Mouse (Mus musculus): ENCODE measurements around the gene Ano6. TPM values are rescaled to one million over a fixed set of nuclear protein-coding genes. Genes with fewer than 3 reads are reported as not detected.
A peak's percentile ranks its signal among the peaks of the same experiment; 100 is the strongest.

Gene Ano6
- polyA plus RNA-seq (2015; fragmentation: Nextera tagmentation; extraction: Ambion mirVana), result 21.4 and 22.9 TPM in 2 replicates

DNA sequence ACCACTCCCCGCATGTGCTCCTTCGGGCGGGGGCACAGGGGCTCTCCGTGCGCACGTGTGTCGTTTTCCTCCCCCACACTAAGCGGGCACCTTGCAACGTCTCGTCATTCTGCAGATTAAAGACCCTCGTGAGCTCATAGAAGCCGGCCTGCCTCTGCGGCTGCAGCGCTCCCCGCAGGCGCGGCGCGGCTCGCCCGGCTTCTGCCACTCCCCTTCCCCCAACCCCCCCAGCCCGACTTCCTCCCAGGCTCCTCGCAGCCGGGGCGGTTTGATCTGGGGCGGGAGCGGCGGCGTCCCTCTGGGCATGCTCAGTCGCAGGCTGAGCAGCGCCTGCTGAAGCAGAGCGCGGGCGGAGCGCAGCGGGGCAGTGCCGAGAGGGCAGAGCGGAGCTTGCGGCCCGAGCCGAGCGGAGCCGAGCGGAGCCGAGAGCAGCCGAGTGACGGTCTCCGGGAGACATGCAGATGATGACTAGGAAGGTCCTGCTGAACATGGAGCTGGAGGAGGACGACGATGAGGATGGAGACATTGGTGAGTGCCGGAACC lies at the start of gene Ano6:
Gene Ano6 (plus strand): TSS at position 315 of the 543 bp plus-strand sequence.
- H3K4me2 ChIP-seq, result peak within 1 kb of the TSS; percentile 62
- ATAC-seq, result peak; percentile 98
- under 1% methylated on average over 51 of the region's 51 CpGs for WGBS
- H3K27me3 ChIP-seq, result no peaks in the 10 kb centered on the region; the same call in 1 of the 2 replicates
- H3K9me3 ChIP-seq (replicated peaks), result no peaks in the 10 kb centered on the region
- peak within 1 kb of the TSS; percentile 91 for H3K9ac ChIP-seq
- H3K4me3 ChIP-seq, result peak within 1 kb of the TSS; percentile 81
- H3K36me3 ChIP-seq (ENCODE audit: poor library complexity, severe bottlenecking), result no peaks in the 10 kb centered on the region
- H3K4me1 ChIP-seq, result peaks cover 40% of the 10 kb centered on the region
- H3K27ac ChIP-seq, result peak within 1 kb of the TSS; percentile 70

DNA sequence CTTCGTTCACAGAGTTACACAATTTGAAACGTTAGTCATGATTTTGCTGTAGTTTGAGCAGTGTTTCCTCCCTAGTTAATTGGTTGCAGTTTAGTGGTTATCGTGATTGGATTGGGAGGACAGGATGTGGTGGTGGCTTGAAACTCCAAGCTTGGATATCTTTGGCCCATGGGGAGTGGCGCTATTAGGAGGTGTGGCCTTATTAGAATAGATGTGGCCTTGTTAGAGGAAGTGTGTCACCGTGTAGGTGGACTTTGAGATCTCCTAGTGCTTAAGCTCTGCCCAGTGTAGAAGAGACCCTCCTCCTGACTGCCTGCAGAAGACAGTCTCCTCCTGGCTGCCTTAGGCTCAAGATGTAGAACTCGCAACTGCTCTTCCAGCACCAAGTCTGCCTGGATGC lies 47.7 kb upstream of the Ano6 start:
- WGBS, result 92% methylated on average over 6 of the region's 6 CpGs
- H3K36me3 ChIP-seq (ENCODE audit: poor library complexity, severe bottlenecking), result no peaks in the 10 kb centered on the region
- H3K9ac ChIP-seq, result no peak overlapping the region
- H3K9me3 ChIP-seq (replicated peaks), result no peaks in the 10 kb centered on the region
- H3K27me3 ChIP-seq, result no peaks in the 10 kb centered on the region
- peaks cover 5% of the 10 kb centered on the region; the same call in 1 of the 2 replicates for H3K4me1 ChIP-seq
- H3K4me2 ChIP-seq, result no peak overlapping the region
- H3K27ac ChIP-seq, result no peak overlapping the region
- ATAC-seq, result no peak
- no peak overlapping the region for H3K4me3 ChIP-seq

- Histone ChIP-seq H3K27ac (no peak overlapping the region), H3K4me3 (no peak overlapping the region), H3K27me3 (no peaks in the 10 kb centered on the region), H3K4me2 (no peak overlapping the region), H3K36me3 (ENCODE audit: poor library complexity, severe bottlenecking) (no peaks in the 10 kb centered on the region), H3K9ac (no peak overlapping the region), H3K4me1 (peaks cover 5% of the 10 kb centered on the region; the same call in 1 of the 2 replicates), H3K9me3 (replicated peaks) (no peaks in the 10 kb centered on the region)
- WGBS, result 71% methylated on average over 2 of the region's 2 CpGs
- ATAC-seq, result no peak
Observed at GRCm38 (mm10) chr15:95743856-95744255, 46.8 kb upstream of the Ano6 start.

GRCm38 (mm10) chr15:95745346-95746106 lies 45.1 kb upstream of the Ano6 start:
- WGBS, result 45% methylated on average over 11 of the region's 11 CpGs
- peaks cover 5% of the 10 kb centered on the region; the same call in 1 of the 2 replicates for H3K4me1 ChIP-seq
- no peak overlapping the region for H3K9ac ChIP-seq
- no peaks in the 10 kb centered on the region for H3K36me3 ChIP-seq (ENCODE audit: poor library complexity, severe bottlenecking)
- no peaks in the 10 kb centered on the region for H3K9me3 ChIP-seq (replicated peaks)
- 0 out of 2 replicates have a peak, but pooled peaks have one; percentile 38 for ATAC-seq
- H3K27me3 ChIP-seq, result no peaks in the 10 kb centered on the region
- H3K4me2 ChIP-seq, result no peak overlapping the region
- no peak overlapping the region for H3K27ac ChIP-seq
- H3K4me3 ChIP-seq, result no peak overlapping the region

- 84% methylated on average over 5 of the region's 5 CpGs for WGBS
- H3K36me3 ChIP-seq (ENCODE audit: poor library complexity, severe bottlenecking), result no peaks in the 10 kb centered on the region
- no peak overlapping the region for H3K9ac ChIP-seq
- no peaks in the 10 kb centered on the region for H3K9me3 ChIP-seq (replicated peaks)
- no peaks in the 10 kb centered on the region for H3K27me3 ChIP-seq
- H3K4me1 ChIP-seq, result peaks cover 5% of the 10 kb centered on the region; the same call in 1 of the 2 replicates
- H3K27ac ChIP-seq, result no peak overlapping the region
- no peak for ATAC-seq
- H3K4me2 ChIP-seq, result no peak overlapping the region
- no peak overlapping the region for H3K4me3 ChIP-seq
Observed at GRCm38 (mm10) chr15:95746513-95746912, 44.1 kb upstream of the Ano6 start.

DNA sequence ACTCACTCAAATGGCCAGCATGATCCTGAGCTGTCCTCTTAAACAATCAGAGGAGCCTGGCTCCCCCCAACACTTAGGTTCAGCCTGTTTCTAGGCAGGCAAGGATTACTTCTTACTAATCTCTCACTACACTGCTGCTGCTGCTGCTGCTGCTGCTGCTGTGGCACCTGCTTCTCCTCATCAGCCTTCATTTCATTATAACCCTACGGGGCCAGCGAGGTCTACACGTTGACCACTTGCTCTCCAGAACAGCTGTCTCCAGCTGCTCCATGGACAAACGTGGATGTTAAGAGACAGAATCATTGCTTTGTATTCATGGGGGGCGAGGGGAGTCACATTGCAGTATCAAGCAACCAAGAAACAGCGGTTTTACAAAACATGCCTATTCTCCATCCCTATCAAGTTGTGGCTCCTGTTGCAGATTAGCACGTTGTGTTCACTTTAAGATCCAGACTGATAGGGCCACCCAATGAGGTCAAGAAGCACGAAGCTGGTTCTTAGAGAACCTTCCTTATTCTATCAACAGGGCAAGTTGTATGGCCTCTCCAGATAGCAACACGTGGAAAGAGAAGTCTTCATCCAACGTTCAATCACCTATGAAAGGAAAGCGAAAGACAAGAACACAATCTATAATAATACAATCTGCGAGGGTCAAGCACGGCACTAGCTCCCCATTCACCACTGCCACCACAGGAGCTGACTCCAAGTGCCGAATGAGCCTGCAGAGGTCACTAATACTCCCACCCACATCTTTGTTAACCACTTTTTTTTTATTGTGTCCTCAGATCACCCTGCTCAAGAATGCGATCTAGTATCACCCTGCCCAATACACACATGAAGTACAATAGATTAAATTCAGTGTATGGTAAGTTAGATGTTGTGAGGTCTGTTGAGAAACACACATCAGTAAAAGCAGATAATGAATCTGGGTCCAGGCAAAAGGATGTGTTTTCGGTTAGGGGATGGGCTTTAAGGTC lies 43.4 kb upstream of the Ano6 start:
- Histone ChIP-seq H3K4me2 (no peak overlapping the region), H3K27ac (no peak overlapping the region), H3K36me3 (ENCODE audit: poor library complexity, severe bottlenecking) (no peaks in the 10 kb centered on the region), H3K4me3 (no peak overlapping the region), H3K9me3 (replicated peaks) (no peaks in the 10 kb centered on the region), H3K9ac (no peak overlapping the region), H3K27me3 (no peaks in the 10 kb centered on the region), H3K4me1 (peaks cover 5% of the 10 kb centered on the region; the same call in 1 of the 2 replicates)
- ATAC-seq, result no peak
- 88% methylated on average over 16 of the region's 16 CpGs for WGBS

- H3K9ac ChIP-seq, result no peak overlapping the region
- no peak for ATAC-seq
- H3K27ac ChIP-seq, result no peak overlapping the region
- no peaks in the 10 kb centered on the region for H3K27me3 ChIP-seq
- WGBS, result 92% methylated on average over 5 of the region's 5 CpGs
- peaks cover 5% of the 10 kb centered on the region; the same call in 1 of the 2 replicates for H3K4me1 ChIP-seq
- H3K36me3 ChIP-seq (ENCODE audit: poor library complexity, severe bottlenecking), result no peaks in the 10 kb centered on the region
- H3K4me3 ChIP-seq, result no peak overlapping the region
- no peak overlapping the region for H3K4me2 ChIP-seq
- H3K9me3 ChIP-seq (replicated peaks), result no peaks in the 10 kb centered on the region
Observed at GRCm38 (mm10) chr15:95749216-95749615, 41.4 kb upstream of the Ano6 start.

GRCm38 (mm10) chr15:95750038-95750437 lies 40.6 kb upstream of the Ano6 start:
- 93% methylated on average over 21 of the region's 21 CpGs for WGBS
- no peaks in the 10 kb centered on the region for H3K36me3 ChIP-seq (ENCODE audit: poor library complexity, severe bottlenecking)
- H3K27me3 ChIP-seq, result no peaks in the 10 kb centered on the region
- ATAC-seq, result no peak
- no peak overlapping the region for H3K27ac ChIP-seq
- no peak overlapping the region for H3K9ac ChIP-seq
- no peak overlapping the region for H3K4me2 ChIP-seq
- H3K4me1 ChIP-seq, result peaks cover 5% of the 10 kb centered on the region; the same call in 1 of the 2 replicates
- no peaks in the 10 kb centered on the region for H3K9me3 ChIP-seq (replicated peaks)
- H3K4me3 ChIP-seq, result no peak overlapping the region

- Histone ChIP-seq H3K9ac (no peak overlapping the region), H3K27me3 (no peaks in the 10 kb centered on the region), H3K36me3 (ENCODE audit: poor library complexity, severe bottlenecking) (no peaks in the 10 kb centered on the region), H3K4me3 (no peak overlapping the region), H3K4me1 (no peaks in the 10 kb centered on the region), H3K27ac (no peak overlapping the region), H3K4me2 (no peak overlapping the region), H3K9me3 (replicated peaks) (no peaks in the 10 kb centered on the region)
- WGBS, result 91% methylated on average over 8 of the region's 8 CpGs
- ATAC-seq, result no peak
Observed at GRCm38 (mm10) chr15:95751832-95752676, 38.6 kb upstream of the Ano6 start.

DNA sequence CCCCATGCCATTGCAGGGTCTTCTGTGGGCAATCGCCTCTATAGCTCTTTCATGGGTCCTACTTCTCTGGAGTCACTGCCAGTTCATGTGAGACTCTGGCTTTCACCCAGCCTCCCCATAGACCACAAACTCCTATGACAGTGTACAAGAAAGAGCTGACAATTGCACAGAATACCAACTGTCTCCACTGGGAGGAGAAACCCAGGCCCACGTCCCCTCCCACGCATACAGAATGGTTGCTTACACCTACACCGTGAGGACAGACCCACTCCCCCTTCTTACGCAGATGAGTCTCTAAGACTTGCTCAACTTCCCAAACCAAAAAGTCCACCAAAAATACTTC lies 38.0 kb upstream of the Ano6 start:
- Histone ChIP-seq H3K9ac (no peak overlapping the region), H3K9me3 (replicated peaks) (no peaks in the 10 kb centered on the region), H3K4me2 (no peak overlapping the region), H3K27me3 (no peaks in the 10 kb centered on the region), H3K36me3 (ENCODE audit: poor library complexity, severe bottlenecking) (no peaks in the 10 kb centered on the region), H3K27ac (no peak overlapping the region), H3K4me1 (0 out of 2 replicates have a peak, but pooled peaks cover 2% of the 10 kb centered on the region), H3K4me3 (no peak overlapping the region)
- no peak for ATAC-seq
- 91% methylated on average over 5 of the region's 5 CpGs for WGBS

DNA sequence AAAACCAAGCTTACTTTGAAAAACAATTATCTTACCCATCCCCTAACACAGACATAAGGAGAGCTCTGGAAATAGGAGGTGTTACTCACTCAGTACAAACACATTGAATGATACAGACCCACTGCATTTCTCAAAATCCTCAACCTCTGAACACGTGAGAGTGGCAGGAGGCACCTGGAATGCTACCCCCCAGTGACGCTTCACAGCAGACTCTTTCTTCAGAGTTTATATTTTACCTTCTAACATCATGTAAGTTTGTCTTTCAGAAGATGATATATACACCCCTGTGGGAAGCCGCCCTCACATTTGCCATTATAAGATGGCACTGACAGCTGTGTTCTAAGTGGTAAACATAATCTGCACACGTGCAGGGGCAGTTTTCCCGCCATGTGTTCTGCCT lies 37.6 kb upstream of the Ano6 start:
- H3K9ac ChIP-seq, result no peak overlapping the region
- H3K4me1 ChIP-seq, result 0 out of 2 replicates have a peak, but pooled peaks cover 2% of the 10 kb centered on the region
- no peak for ATAC-seq
- H3K9me3 ChIP-seq (replicated peaks), result no peaks in the 10 kb centered on the region
- WGBS, result 82% methylated on average over 4 of the region's 5 CpGs
- no peak overlapping the region for H3K4me3 ChIP-seq
- no peaks in the 10 kb centered on the region for H3K36me3 ChIP-seq (ENCODE audit: poor library complexity, severe bottlenecking)
- H3K27ac ChIP-seq, result no peak overlapping the region
- H3K27me3 ChIP-seq, result no peaks in the 10 kb centered on the region
- no peak overlapping the region for H3K4me2 ChIP-seq

Measured in forebrain, embryonic 13.5 days (tissue).